Mouse (Mus musculus): ENCODE data around the gene Hepacam2. TPM values are rescaled to one million over a fixed set of nuclear protein-coding genes. Genes with fewer than 3 reads are reported as not detected.
"Not testable (repeated sequence)": the region's sequence is repeated elsewhere in the genome, so short reads cannot be mapped to it uniquely, and the experiment has no call there.

Gene Hepacam2
- total RNA-seq (2017) = not detected in 2 replicates

DNA sequence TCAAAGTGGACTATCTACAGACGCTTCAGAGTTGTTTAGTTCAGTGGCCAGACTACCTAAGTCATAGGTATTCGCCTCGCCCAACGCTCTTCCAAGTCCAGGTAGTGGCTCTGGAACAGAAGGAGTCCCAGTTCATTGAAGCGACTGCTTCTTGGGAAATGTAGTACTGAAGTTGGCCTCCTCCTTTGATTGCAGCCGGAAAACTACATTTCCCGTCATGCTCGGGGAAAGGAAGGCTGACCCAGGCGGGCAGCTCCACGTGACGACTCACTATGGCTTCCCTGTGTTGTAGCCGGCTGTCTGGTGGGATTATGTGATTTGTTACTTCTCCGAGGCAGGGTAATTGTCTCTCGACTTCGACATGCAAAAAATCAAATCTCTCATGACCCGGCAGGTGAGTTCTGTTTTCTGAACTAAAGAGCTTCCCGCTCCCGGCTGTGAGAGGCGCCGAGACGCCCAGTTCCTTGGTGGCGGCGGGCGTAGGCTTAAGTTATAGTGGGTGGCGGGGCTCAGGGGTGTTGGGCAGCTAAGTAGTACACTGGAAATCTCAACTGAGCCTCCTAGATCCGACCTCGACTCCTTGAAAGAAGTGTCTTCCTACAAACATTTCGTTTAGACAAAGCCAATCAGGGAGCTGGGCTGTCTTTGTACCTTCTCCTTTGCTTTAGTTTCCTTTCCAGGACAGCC, at the start of gene Hepacam2, which contains the start of gene Vps50:
TSS of gene Hepacam2 (minus strand) at position 137 of the 687 bp plus-strand sequence.
TSS of gene Vps50 (plus strand) at position 221 of the 687 bp plus-strand sequence.
- ATAC-seq (replicated peaks in 1 of 2; ENCODE audit: insufficient read depth in 1 of 2, low FRiP score in 2 of 2, low TSS enrichment in 1 of 2, low read depth in 1 of 2, poor library complexity in 2 of 2, severe bottlenecking in 2 of 2) = peak; percentile 100

- no peak for ATAC-seq (replicated peaks in 1 of 2; ENCODE audit: insufficient read depth in 1 of 2, low FRiP score in 2 of 2, low TSS enrichment in 1 of 2, low read depth in 1 of 2, poor library complexity in 2 of 2, severe bottlenecking in 2 of 2)
Measured at GRCm38 (mm10) chr6:3544970-3545369, 46.9 kb upstream of the Hepacam2 start.

DNA sequence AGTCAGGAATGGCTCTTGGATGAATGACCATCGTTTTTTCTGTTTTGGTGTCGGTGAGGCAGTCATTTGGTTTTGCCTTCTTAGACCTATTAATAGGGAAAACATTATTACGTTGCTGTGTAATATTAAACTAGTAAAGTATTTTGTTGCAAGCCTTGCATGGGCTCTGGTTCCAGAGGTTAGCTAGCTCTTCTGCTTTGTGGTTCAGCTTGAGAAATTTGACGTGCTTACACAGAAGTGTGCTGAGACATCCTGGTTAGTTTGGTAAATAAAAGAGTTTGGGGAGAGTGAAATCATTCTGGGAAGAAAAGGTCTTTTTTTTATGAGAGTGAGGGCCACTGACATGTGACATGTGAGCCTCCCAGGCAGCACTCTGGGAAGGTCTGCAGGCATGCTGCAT, 45.8 kb upstream of the Hepacam2 start:
- ATAC-seq (replicated peaks in 1 of 2; ENCODE audit: insufficient read depth in 1 of 2, low FRiP score in 2 of 2, low TSS enrichment in 1 of 2, low read depth in 1 of 2, poor library complexity in 2 of 2, severe bottlenecking in 2 of 2) = no peak

DNA sequence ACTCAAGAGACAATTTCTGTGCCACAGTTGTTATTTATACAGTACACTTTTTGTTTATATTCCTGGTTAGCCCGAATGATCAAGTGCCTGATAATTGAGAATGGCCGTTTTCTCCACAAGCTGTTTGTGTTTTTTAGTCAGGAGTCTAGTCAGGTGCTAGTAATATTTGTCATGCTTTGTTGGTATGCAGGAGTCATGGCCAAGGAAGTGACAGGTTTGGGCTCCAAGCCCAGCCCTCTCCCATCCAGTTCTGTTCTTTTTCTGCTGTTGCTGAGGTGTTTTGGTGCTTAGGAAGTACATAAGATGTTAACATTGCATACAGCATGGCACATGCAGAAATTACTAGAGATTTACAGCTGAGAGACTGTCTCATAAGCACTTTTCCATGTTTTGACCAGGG, 41.4 kb upstream of the Hepacam2 start:
- ATAC-seq (replicated peaks in 1 of 2; ENCODE audit: insufficient read depth in 1 of 2, low FRiP score in 2 of 2, low TSS enrichment in 1 of 2, low read depth in 1 of 2, poor library complexity in 2 of 2, severe bottlenecking in 2 of 2) = no peak

GRCm38 (mm10) chr6:3536048-3536447, 38.0 kb upstream of the Hepacam2 start:
- no peak for ATAC-seq (replicated peaks in 1 of 2; ENCODE audit: insufficient read depth in 1 of 2, low FRiP score in 2 of 2, low TSS enrichment in 1 of 2, low read depth in 1 of 2, poor library complexity in 2 of 2, severe bottlenecking in 2 of 2)

DNA sequence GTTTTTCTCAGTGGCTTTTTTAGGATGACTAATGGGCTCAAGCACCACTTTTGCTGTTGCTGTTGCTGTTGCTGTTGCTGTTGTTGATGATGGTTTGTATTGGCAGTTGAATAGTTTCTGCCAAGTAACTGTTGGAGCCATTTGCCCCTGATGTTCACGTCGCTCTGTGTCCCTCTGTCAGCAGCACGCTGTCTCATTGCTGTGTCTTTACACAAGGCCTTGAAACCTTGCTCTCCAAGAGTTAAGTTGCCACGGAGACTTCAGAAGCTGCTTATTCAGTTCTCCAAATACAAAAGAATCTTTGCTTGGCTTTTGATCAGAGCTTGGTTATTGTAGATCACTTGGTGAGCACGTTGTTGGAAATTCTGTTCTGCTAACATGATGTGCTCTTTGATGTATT, 33.3 kb upstream of the Hepacam2 start:
- no peak for ATAC-seq (replicated peaks in 1 of 2; ENCODE audit: insufficient read depth in 1 of 2, low FRiP score in 2 of 2, low TSS enrichment in 1 of 2, low read depth in 1 of 2, poor library complexity in 2 of 2, severe bottlenecking in 2 of 2)

DNA sequence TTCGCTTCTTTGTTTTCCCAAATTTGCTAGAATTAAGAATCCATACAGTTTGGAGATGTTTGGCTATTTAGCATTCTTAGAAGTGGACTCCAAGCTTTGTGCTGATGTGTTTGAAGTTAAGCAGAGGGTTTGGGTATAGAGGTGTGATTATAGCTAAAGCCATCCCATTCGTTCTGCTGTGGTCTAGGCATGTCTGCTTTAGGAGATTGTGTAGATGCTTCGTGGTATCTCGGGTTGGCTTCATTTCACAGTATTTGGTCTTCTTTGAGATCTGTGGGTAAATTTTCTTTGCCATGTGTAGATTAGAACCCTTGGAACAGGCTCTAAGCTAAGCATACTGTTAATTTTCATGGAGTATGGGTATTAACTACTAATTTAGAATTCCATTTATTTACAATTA, 30.1 kb upstream of the Hepacam2 start:
- ATAC-seq (replicated peaks in 1 of 2; ENCODE audit: insufficient read depth in 1 of 2, low FRiP score in 2 of 2, low TSS enrichment in 1 of 2, low read depth in 1 of 2, poor library complexity in 2 of 2, severe bottlenecking in 2 of 2) = no peak

DNA sequence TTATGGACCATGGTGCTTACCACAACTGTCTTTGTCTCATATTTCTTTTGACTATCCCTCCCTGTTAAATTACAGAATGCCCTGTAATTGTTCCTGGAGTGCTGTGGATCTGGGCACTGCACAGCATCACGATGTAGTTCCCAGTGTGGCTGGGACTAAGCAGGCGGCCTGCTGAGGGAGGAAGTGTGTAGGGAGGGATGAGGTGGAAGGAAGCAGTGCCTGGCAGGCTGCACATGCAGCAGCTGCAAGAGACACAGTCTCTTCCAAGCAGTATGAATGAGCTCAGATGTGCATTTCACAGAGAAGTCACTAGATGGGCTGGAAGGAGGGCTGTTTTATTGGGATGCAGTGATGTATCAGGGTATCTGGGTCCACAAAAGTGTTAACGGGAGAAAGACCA, 14.5 kb upstream of the Hepacam2 start:
- ATAC-seq (replicated peaks in 1 of 2; ENCODE audit: insufficient read depth in 1 of 2, low FRiP score in 2 of 2, low TSS enrichment in 1 of 2, low read depth in 1 of 2, poor library complexity in 2 of 2, severe bottlenecking in 2 of 2) = no peak

GRCm38 (mm10) chr6:3511612-3512011, 13.5 kb upstream of the Hepacam2 start:
- no peak for ATAC-seq (replicated peaks in 1 of 2; ENCODE audit: insufficient read depth in 1 of 2, low FRiP score in 2 of 2, low TSS enrichment in 1 of 2, low read depth in 1 of 2, poor library complexity in 2 of 2, severe bottlenecking in 2 of 2)

- no peak for ATAC-seq (replicated peaks in 1 of 2; ENCODE audit: insufficient read depth in 1 of 2, low FRiP score in 2 of 2, low TSS enrichment in 1 of 2, low read depth in 1 of 2, poor library complexity in 2 of 2, severe bottlenecking in 2 of 2)
Measured at GRCm38 (mm10) chr6:3511116-3511515, 13.0 kb upstream of the Hepacam2 start.

- peak; percentile 88 to 89 for ATAC-seq (replicated peaks in 1 of 2; ENCODE audit: insufficient read depth in 1 of 2, low FRiP score in 2 of 2, low TSS enrichment in 1 of 2, low read depth in 1 of 2, poor library complexity in 2 of 2, severe bottlenecking in 2 of 2)
Measured at GRCm38 (mm10) chr6:3509782-3510181, 11.7 kb upstream of the Hepacam2 start.

DNA sequence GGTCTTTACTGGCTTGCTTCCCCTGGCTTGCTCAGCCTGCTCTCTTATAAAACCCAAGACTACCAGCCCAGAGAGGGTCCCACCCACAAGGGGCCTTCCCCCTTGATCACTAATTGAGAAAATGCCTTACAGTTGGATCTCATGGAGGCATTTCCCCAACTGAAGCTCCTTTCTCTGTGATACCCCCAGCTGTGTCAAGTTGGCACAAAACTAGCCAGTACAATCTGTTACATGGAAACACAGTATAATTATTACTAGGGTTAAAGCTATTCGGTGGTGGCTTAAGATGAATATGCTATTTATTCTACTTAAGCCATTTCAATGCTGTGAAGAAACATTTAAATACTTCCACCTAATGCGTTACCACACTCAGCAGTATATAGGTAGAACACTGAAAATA, 10.1 kb upstream of the Hepacam2 start:
- ATAC-seq (replicated peaks in 1 of 2; ENCODE audit: insufficient read depth in 1 of 2, low FRiP score in 2 of 2, low TSS enrichment in 1 of 2, low read depth in 1 of 2, poor library complexity in 2 of 2, severe bottlenecking in 2 of 2) = not testable (repeated sequence)

DNA sequence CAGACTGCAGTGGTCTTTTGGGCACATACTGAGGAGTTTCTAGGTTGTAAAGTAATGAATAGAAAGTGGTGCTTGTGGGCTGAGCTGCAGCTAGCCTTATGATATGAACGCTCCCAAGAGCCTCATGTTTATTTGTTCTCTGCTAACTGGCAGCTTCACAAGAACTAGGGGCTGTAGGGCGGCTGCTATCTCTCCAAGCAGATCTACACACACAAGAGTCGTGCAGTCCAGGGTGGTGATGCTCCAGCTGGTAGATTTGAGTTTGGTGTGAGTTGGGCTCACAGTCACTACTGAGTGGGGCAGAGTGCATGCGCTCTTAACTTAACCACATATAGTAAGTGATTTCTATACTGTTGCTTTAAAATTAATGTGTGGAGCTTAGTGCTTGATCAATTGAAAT, 9.0 kb upstream of the Hepacam2 start:
- no peak for ATAC-seq (replicated peaks in 1 of 2; ENCODE audit: insufficient read depth in 1 of 2, low FRiP score in 2 of 2, low TSS enrichment in 1 of 2, low read depth in 1 of 2, poor library complexity in 2 of 2, severe bottlenecking in 2 of 2)

GRCm38 (mm10) chr6:3505289-3505688, 7.2 kb upstream of the Hepacam2 start:
- no peak for ATAC-seq (replicated peaks in 1 of 2; ENCODE audit: insufficient read depth in 1 of 2, low FRiP score in 2 of 2, low TSS enrichment in 1 of 2, low read depth in 1 of 2, poor library complexity in 2 of 2, severe bottlenecking in 2 of 2)

- no peak for ATAC-seq (replicated peaks in 1 of 2; ENCODE audit: insufficient read depth in 1 of 2, low FRiP score in 2 of 2, low TSS enrichment in 1 of 2, low read depth in 1 of 2, poor library complexity in 2 of 2, severe bottlenecking in 2 of 2)
Measured at GRCm38 (mm10) chr6:3500286-3500685, 2.2 kb upstream of the Hepacam2 start.

DNA sequence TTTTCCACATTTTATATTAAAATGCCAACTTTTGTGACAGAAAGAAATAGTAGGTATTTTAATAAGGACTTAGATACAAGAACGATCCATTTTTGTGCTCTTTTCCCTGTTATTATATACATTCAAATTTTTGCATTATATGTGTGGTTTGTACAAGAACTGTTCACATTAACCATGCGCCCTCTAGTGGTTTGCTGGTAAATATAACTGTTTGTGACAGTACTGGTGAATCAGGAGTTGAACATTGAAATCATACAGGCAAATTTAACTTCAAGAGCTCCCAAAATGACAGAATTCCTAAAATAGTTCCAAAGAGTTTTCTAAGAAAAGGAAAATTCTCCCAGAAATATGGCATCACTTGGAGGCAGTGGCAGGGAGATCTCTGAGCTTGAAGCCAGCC, 1.9 kb downstream of the Hepacam2 start:
- peak in 1 of 2 experiments; percentile 53; a peak in 1 of 4 replicates for ATAC-seq (replicated peaks in 1 of 2; ENCODE audit: insufficient read depth in 1 of 2, low FRiP score in 2 of 2, low TSS enrichment in 1 of 2, low read depth in 1 of 2, poor library complexity in 2 of 2, severe bottlenecking in 2 of 2)

GRCm38 (mm10) chr6:3494285-3494684, 3.8 kb downstream of the Hepacam2 start:
- no peak for ATAC-seq (replicated peaks in 1 of 2; ENCODE audit: insufficient read depth in 1 of 2, low FRiP score in 2 of 2, low TSS enrichment in 1 of 2, low read depth in 1 of 2, poor library complexity in 2 of 2, severe bottlenecking in 2 of 2)

- no peak for ATAC-seq (replicated peaks in 1 of 2; ENCODE audit: insufficient read depth in 1 of 2, low FRiP score in 2 of 2, low TSS enrichment in 1 of 2, low read depth in 1 of 2, poor library complexity in 2 of 2, severe bottlenecking in 2 of 2)
Measured at GRCm38 (mm10) chr6:3487355-3487754, 10.7 kb downstream of the Hepacam2 start.

- ATAC-seq (replicated peaks in 1 of 2; ENCODE audit: insufficient read depth in 1 of 2, low FRiP score in 2 of 2, low TSS enrichment in 1 of 2, low read depth in 1 of 2, poor library complexity in 2 of 2, severe bottlenecking in 2 of 2) = no peak; a peak in 1 of 4 replicates
Measured at GRCm38 (mm10) chr6:3485133-3485532, 13.0 kb downstream of the Hepacam2 start.
